Mouse (Mus musculus) brown adipose tissue, adult 24 weeks (tissue): ENCODE results near the gene Plcl2. TPM values are rescaled to one million over a fixed set of nuclear protein-coding genes. Genes with fewer than 3 reads are reported as not detected.

Experiments used
- H3K27ac ChIP-seq: fragments of 200-500 bp; replicated peaks from 2 replicates; pipeline ENCODE4 v1.5.1; 2012; ENCODE audit warnings: low read depth, mild to moderate bottlenecking, low read length
- H3K4me1 ChIP-seq: fragments of 200-500 bp; 2 replicates; pipeline ENCODE4 v1.6.1; 2012; ENCODE audit warnings: low read length, mixed read lengths; ENCODE audit not compliant: control insufficient read depth, insufficient read depth, insufficient read length
- H3K4me3 ChIP-seq: fragments of 200-500 bp; 2 replicates; pipeline ENCODE4 v1.5.1; 2012; ENCODE audit warnings: low read depth, mild to moderate bottlenecking, low read length, moderate library complexity; ENCODE audit not compliant: insufficient read depth
- polyA plus RNA-seq: library from polyadenylated mRNA; stranded (reverse); fragments of >200 nt; gene quantifications from 2 replicates; pipeline ENCODE4 v1.2.4, GENCODE M21; 2012; ENCODE audit not compliant: missing spikeins, insufficient read depth, insufficient read length

Plcl2 gene
- 1.4 and 1.5 TPM in 2 replicates for polyA plus RNA-seq

- 0 out of 2 replicates have a peak, but pooled peaks cover 2% of the 10 kb centered on the region for H3K4me1 ChIP-seq
- H3K27ac ChIP-seq, result peak within 1 kb of the TSS; percentile 26; the same call in 1 of the 2 replicates
- peak within 1 kb of the TSS; percentile 91 for H3K4me3 ChIP-seq
Measured at GRCm38 (mm10) chr17:50509251-50510104, at the start of gene Plcl2. Gene Plcl2 (plus strand): TSS chr17:50509403.

GRCm38 (mm10) chr17:50460301-50460700, 48.9 kb upstream of the Plcl2 start:
- no peak overlapping the region for H3K4me3 ChIP-seq
- H3K27ac ChIP-seq, result no peak overlapping the region
- no peaks in the 10 kb centered on the region for H3K4me1 ChIP-seq

GRCm38 (mm10) chr17:50467438-50467837, 41.8 kb upstream of the Plcl2 start:
- H3K27ac ChIP-seq, result no peak overlapping the region
- no peaks in the 10 kb centered on the region for H3K4me1 ChIP-seq
- H3K4me3 ChIP-seq, result no peak overlapping the region

- no peak overlapping the region for H3K27ac ChIP-seq
- H3K4me3 ChIP-seq, result no peak overlapping the region
- H3K4me1 ChIP-seq, result no peaks in the 10 kb centered on the region
Measured at GRCm38 (mm10) chr17:50469126-50469525, 40.1 kb upstream of the Plcl2 start.

GRCm38 (mm10) chr17:50469543-50470431, 39.4 kb upstream of the Plcl2 start:
- Histone ChIP-seq H3K4me1 (no peaks in the 10 kb centered on the region), H3K4me3 (peak overlapping the region; percentile 55), H3K27ac (peak overlapping the region; percentile 85)

- Histone ChIP-seq H3K4me3 (peak overlapping the region; percentile 55), H3K4me1 (no peaks in the 10 kb centered on the region), H3K27ac (peak overlapping the region; percentile 90)
Measured at GRCm38 (mm10) chr17:50470432-50471078, 38.6 kb upstream of the Plcl2 start.

GRCm38 (mm10) chr17:50471230-50471629, 38.0 kb upstream of the Plcl2 start:
- no peak overlapping the region for H3K4me3 ChIP-seq
- H3K27ac ChIP-seq, result peak overlapping the region; percentile 20; the same call in 1 of the 2 replicates
- no peaks in the 10 kb centered on the region for H3K4me1 ChIP-seq

- Histone ChIP-seq H3K4me3 (no peak overlapping the region), H3K27ac (no peak overlapping the region)
Measured at GRCm38 (mm10) chr17:50477277-50477676, 31.9 kb upstream of the Plcl2 start.

GRCm38 (mm10) chr17:50480867-50481266, 28.3 kb upstream of the Plcl2 start:
- H3K4me3 ChIP-seq, result no peak overlapping the region
- H3K27ac ChIP-seq, result no peak overlapping the region
- no peaks in the 10 kb centered on the region for H3K4me1 ChIP-seq

More at GRCm38 (mm10) chr17:50477277-50477676, 31.9 kb upstream of the Plcl2 start:
- no peaks in the 10 kb centered on the region for H3K4me1 ChIP-seq

- Histone ChIP-seq H3K4me1 (no peaks in the 10 kb centered on the region), H3K4me3 (no peak overlapping the region), H3K27ac (no peak overlapping the region)
Measured at GRCm38 (mm10) chr17:50483700-50484099, 25.5 kb upstream of the Plcl2 start.

- Histone ChIP-seq H3K27ac (no peak overlapping the region), H3K4me3 (no peak overlapping the region), H3K4me1 (no peaks in the 10 kb centered on the region)
Measured at GRCm38 (mm10) chr17:50484981-50485380, 24.2 kb upstream of the Plcl2 start.

GRCm38 (mm10) chr17:50487058-50487618, 22.1 kb upstream of the Plcl2 start:
- Histone ChIP-seq H3K27ac (no peak overlapping the region), H3K4me1 (no peaks in the 10 kb centered on the region), H3K4me3 (no peak overlapping the region)

GRCm38 (mm10) chr17:50487670-50488069, 21.5 kb upstream of the Plcl2 start:
- no peaks in the 10 kb centered on the region for H3K4me1 ChIP-seq
- H3K27ac ChIP-seq, result no peak overlapping the region
- H3K4me3 ChIP-seq, result no peak overlapping the region

GRCm38 (mm10) chr17:50488406-50488805, 20.8 kb upstream of the Plcl2 start:
- Histone ChIP-seq H3K4me1 (no peaks in the 10 kb centered on the region), H3K4me3 (no peak overlapping the region), H3K27ac (no peak overlapping the region)
